Mouse (Mus musculus) heart, postnatal 0 days (tissue): ENCODE measurements around the gene Lsm7. TPM values are rescaled to one million over a fixed set of nuclear protein-coding genes. Genes with fewer than 3 reads are reported as not detected.
A peak's percentile ranks its signal among the peaks of the same experiment; 100 is the strongest.

Experiments
- ATAC-seq: fragments of 200-750 bp; cut with Nextera tagmentation; 2 replicates; pipeline ENCODE4 v1.8.0; 2017; ENCODE audit warnings: low read depth, moderate number of reproducible peaks, moderate library complexity; ENCODE audit not compliant: insufficient read depth
- DNase-seq: peaks from one replicate; pipeline ENCODE4 v3.0.0-alpha.2; 2016; ENCODE audit warnings: low spot score
- H3K27ac ChIP-seq: fragments of 300-500 bp; sonication (generic); 2 replicates; pipeline ENCODE4 v1.5.1; 2014; ENCODE audit warnings: low read depth, mild to moderate bottlenecking
- H3K27me3 ChIP-seq: fragments of 300-500 bp; sonication (generic); 2 replicates; pipeline ENCODE4 v1.6.1; 2014; ENCODE audit warnings: low read length, mixed read lengths; ENCODE audit not compliant: control insufficient read depth, insufficient read depth
- H3K36me3 ChIP-seq: fragments of 300-500 bp; sonication (generic); replicated peaks from 2 replicates; pipeline ENCODE4 v1.6.1; 2014; ENCODE audit warnings: low read length, mixed read lengths; ENCODE audit not compliant: control insufficient read depth, insufficient read depth
- H3K4me1 ChIP-seq: fragments of 300-500 bp; sonication (generic); 2 replicates; pipeline ENCODE4 v1.6.1; 2014; ENCODE audit warnings: antibody characterized with exemption; ENCODE audit not compliant: control insufficient read depth, insufficient read depth
- H3K4me2 ChIP-seq: fragments of 300-500 bp; sonication (generic); 2 replicates; pipeline ENCODE4 v1.6.1; 2014; ENCODE audit warnings: low read depth, mild to moderate bottlenecking, low read length, moderate library complexity
- H3K4me3 ChIP-seq: fragments of 300-500 bp; sonication (generic); 2 replicates; pipeline ENCODE4 v1.5.1; 2014; ENCODE audit warnings: low read depth, low read length
- H3K9ac ChIP-seq: fragments of 300-500 bp; sonication (generic); replicated peaks from 2 replicates; pipeline ENCODE4 v1.6.1; 2014; ENCODE audit warnings: low read depth, low read length, mixed read lengths
- H3K9me3 ChIP-seq: fragments of 300-500 bp; sonication (generic); replicated peaks from 2 replicates; pipeline ENCODE4 v1.6.1; 2016; ENCODE audit warnings: low read length; ENCODE audit not compliant: control insufficient read depth
- CTCF ChIP-seq: IDR thresholded peaks from 2 replicates; pipeline ENCODE4 v1.5.1; 2016; ENCODE audit warnings: antibody characterized with exemption, control low read depth, low read depth
- EP300 ChIP-seq: IDR thresholded peaks from 2 replicates; pipeline ENCODE4 v1.6.1; 2016; ENCODE audit warnings: antibody characterized with exemption, low read depth
- WGBS: fragments of 180-500 bp; shearing (Covaris S2); extraction: QIAGEN DNeasy Blood & Tissue Kit; methylation state at CpG from one replicate; pipeline ENCODE4 v1.1.7; 2014; 5-methylcytosine and 5-hydroxymethylcytosine counted together
- polyA plus RNA-seq: library from polyadenylated mRNA; unstranded; fragments of >200 nt; fragmentation: Nextera tagmentation; extraction: Ambion mirVana; gene quantifications from 2 replicates; pipeline ENCODE4 v1.2.1, GENCODE M21; 2015
- total RNA-seq: library from RNA; depleted of rRNA; stranded (reverse); fragments of >200 nt; gene quantifications from 2 replicates; pipeline ENCODE4 v1.2.3, GENCODE M21; 2014; ENCODE audit warnings: low replicate concordance; rRNA removed

The Lsm7 gene
- 71.8 and 118 TPM in 2 replicates for total RNA-seq
- 160 and 162 TPM in 2 replicates for polyA plus RNA-seq

DNA sequence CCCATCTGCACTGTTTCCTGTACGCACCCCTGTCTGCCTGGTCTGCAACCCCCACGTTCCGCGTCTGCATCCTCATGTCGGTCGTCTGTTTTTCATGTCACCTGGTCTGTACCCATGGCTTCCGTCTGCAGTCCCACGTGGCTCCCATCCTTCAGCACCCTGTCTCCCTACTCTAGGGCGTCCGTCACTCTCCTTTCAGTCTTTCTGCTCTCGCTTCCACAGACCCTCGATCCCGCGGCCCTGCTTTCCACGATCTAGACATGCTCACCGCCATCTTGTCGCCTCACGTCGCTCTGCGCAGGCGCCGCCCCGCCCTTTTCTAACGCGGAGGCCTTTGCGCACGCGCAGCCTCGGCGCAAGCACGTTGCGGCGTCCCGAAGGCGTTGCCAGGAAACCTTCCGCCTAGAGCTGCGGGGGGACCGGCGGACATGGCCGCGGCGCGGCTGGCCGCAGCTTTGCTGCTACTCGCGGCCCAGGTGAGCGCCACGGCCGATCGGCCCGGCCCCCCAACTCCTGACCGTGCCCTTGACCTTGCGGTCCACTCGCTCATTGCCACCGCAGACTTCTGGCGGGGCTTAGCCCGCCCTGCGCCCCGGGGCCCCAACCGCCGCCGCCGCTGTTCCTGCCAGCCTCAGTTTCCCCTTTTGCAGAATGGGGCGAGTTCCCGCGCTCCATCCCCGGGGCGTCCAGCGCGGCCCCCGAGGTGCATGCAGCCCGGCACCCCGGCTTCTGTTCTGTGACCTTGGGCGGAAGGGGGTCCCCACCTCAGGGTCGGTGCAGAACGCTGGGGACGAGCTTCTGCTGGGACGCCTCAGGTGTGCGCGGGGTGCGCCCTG, at the start of gene Lsm7, which contains the start of gene Sppl2b:
Gene Lsm7, minus strand, starts transcription at position 297 of the 836 bp plus-strand sequence.
Gene Sppl2b, plus strand, starts transcription at position 363 of the 836 bp plus-strand sequence.
- DNase-seq (peak; percentile 93), ATAC-seq (peak; percentile 92)
- peaks cover 13% of the 10 kb centered on the region; the same call in 1 of the 2 replicates for H3K4me1 ChIP-seq
- no peaks in the 10 kb centered on the region for H3K9me3 ChIP-seq
- peak within 1 kb of the TSS; percentile 72 for H3K4me3 ChIP-seq
- peak within 1 kb of the TSS; percentile 93 for H3K4me2 ChIP-seq
- no peak within 1 kb of the TSS for H3K27ac ChIP-seq
- no peaks in the 10 kb centered on the region for H3K27me3 ChIP-seq
- TF ChIP-seq CTCF, result no peak
- TF ChIP-seq EP300, result no peak
- peaks cover 17% of the 10 kb centered on the region for H3K36me3 ChIP-seq
- under 1% methylated on average over 81 of the region's 81 CpGs for WGBS
- H3K9ac ChIP-seq, result peak within 1 kb of the TSS; percentile 68

DNA sequence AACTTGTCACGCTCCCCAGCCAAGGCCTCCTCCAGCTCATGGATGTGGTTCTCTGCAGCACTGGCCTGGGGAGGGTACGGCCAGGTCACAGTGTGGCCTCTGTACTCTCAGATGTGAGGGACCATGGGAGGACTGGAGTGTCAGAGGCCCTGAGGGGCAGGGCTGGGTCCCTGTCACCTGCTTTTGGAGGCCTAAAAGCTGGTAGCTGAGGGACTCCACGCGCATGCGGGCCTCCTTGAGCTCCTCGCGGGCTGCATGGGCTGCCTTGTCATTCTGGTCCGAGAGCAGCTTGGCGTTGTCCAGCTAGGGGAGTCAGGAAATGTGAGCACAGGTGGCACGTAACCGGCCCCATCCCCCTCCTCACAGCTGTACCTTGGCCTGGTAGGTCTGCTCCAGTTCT, 49.7 kb upstream of the Lsm7 start:
- Histone ChIP-seq H3K4me1 (peaks cover 3% of the 10 kb centered on the region), H3K27me3 (no peaks in the 10 kb centered on the region), H3K36me3 (peaks cover 48% of the 10 kb centered on the region), H3K27ac (no peak overlapping the region), H3K9ac (no peak overlapping the region), H3K4me3 (no peak overlapping the region), H3K4me2 (no peak overlapping the region), H3K9me3 (no peaks in the 10 kb centered on the region)
- WGBS, result 90% methylated on average over 11 of the region's 11 CpGs
- no peak for TF ChIP-seq CTCF
- no peak for TF ChIP-seq EP300
- ATAC-seq, result no peak
- no peak for DNase-seq

DNA sequence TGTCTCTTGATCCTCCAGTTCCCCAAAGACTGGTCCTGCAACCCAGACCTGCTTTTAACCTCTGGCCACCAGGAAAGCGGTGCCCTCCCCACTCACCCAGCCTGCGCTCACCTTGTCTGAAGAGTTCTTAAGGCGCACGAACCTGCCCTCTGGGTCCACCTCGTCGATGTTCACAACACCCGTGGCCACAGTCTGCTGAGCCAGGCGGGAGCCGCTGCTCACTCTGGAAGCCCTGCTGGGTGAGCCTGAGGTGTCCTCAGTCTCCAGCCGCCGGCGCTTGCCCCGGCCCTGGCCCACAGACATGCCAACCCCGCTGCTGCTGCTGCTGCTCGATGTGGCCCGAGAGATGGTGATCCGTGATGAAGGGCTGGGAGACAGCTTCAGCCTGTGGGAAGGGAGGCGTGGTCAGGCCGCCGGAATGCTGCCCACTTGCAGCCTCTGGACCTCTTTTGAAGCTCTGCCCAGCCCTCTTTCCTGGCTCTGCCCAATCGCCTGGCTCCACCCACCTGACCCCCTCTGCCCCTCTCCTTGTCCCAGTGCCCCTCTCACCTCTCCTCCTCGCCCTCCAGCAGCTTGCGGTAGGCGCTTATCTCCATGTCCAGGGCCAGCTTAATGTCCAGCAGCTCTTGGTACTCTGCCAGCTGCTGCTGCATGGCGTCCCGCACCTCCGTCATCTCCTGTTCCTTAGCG, 49.1 kb upstream of the Lsm7 start:
- Histone ChIP-seq H3K4me1 (peaks cover 7% of the 10 kb centered on the region), H3K9me3 (no peaks in the 10 kb centered on the region), H3K27ac (no peak overlapping the region), H3K4me2 (no peak overlapping the region), H3K9ac (no peak overlapping the region), H3K36me3 (peaks cover 46% of the 10 kb centered on the region), H3K27me3 (no peaks in the 10 kb centered on the region), H3K4me3 (no peak overlapping the region)
- DNase-seq (no peak), ATAC-seq (no peak)
- no peak for TF ChIP-seq EP300
- TF ChIP-seq CTCF, result no peak
- WGBS, result 71% methylated on average over 28 of the region's 28 CpGs

DNA sequence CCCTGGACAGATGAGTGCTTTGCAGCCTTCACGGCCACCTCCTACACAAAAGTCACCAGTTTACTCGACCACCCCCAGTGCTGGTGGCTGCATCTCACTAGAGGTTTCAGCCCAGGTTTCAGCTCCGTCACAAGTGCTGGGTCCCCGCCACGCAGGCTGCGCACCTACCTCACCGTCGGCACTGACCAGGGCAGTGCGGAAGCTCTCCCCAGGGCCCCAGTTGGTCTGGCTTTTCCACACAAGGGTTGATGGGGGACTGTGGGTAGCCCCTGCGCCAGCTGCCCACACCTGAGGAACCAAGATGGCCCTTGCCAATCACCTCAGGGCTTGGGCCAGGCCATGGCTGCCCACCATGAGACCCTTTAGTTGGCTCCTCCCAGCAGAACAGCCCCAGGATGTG, 48.3 kb upstream of the Lsm7 start:
- ATAC-seq, result no peak
- Histone ChIP-seq H3K9ac (no peak overlapping the region), H3K27me3 (no peaks in the 10 kb centered on the region), H3K36me3 (peaks cover 47% of the 10 kb centered on the region), H3K4me1 (peaks cover 7% of the 10 kb centered on the region), H3K27ac (no peak overlapping the region), H3K9me3 (no peaks in the 10 kb centered on the region), H3K4me2 (no peak overlapping the region), H3K4me3 (no peak overlapping the region)
- no peak for DNase-seq
- TF ChIP-seq EP300 (no peak), CTCF (no peak)
- 90% methylated on average over 10 of the region's 10 CpGs for WGBS

DNA sequence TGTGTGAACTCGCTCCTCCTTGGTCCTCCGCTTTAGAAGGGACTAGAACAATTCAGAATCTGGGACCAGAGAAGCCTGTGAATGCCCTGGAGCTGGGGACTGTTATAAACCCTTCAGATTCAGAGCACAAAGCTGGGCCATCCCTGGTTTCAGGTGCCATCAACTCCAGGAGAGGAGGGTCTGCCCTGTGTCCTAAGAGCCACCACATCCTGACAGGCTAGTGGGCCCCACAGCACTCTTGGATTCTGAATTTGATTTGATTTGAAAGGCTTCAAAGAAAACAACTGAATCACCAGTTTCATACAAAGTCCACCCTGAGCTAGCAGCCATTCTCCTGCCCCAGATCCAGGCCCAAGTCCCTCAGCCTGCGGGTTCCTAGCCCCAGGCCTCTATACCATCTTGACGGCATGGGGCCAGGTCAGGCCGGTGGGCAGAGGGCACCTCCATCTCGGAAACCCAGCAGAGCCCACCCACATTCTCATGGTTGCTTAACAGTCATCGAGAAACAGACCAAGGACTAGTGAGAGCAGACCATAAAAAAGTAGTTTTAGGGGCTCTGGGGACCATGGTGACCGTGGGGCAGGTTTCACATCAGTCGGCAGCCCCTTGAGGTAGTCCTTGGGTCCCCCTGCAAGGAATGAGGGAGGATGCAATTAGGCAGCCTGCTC, 47.4 kb upstream of the Lsm7 start:
- no peak for ATAC-seq
- Histone ChIP-seq H3K36me3 (peaks cover 40% of the 10 kb centered on the region), H3K4me2 (no peak overlapping the region), H3K4me3 (no peak overlapping the region), H3K9me3 (no peaks in the 10 kb centered on the region), H3K27me3 (no peaks in the 10 kb centered on the region), H3K9ac (no peak overlapping the region), H3K4me1 (peaks cover 7% of the 10 kb centered on the region), H3K27ac (no peak overlapping the region)
- TF ChIP-seq CTCF, result no peak
- no peak for TF ChIP-seq EP300
- 93% methylated on average over 9 of the region's 9 CpGs for WGBS
- no peak for DNase-seq
